Mouse (Mus musculus) hindbrain, embryonic 12.5 days (tissue): ENCODE results near the gene Zbtb48. TPM values are rescaled to one million over a fixed set of nuclear protein-coding genes. Genes with fewer than 3 reads are reported as not detected.
A peak's percentile ranks its signal among the peaks of the same experiment; 100 is the strongest.

Experiments
- ATAC-seq: fragments of 200-750 bp; cut with Nextera tagmentation; 2 replicates; pipeline ENCODE4 v1.8.0; 2017; ENCODE audit warnings: moderate TSS enrichment; ENCODE audit not compliant: low FRiP score
- H3K27ac ChIP-seq: fragments of 300-500 bp; sonication (generic); 2 replicates; pipeline ENCODE4 v1.5.1; 2016; ENCODE audit warnings: mild to moderate bottlenecking
- H3K27me3 ChIP-seq: fragments of 300-500 bp; sonication (generic); 2 replicates; pipeline ENCODE4 v1.6.1; 2016; ENCODE audit warnings: mild to moderate bottlenecking
- H3K36me3 ChIP-seq: fragments of 300-500 bp; sonication (generic); 2 replicates; pipeline ENCODE4 v1.6.1; 2016; ENCODE audit warnings: mild to moderate bottlenecking
- H3K4me1 ChIP-seq: fragments of 300-500 bp; sonication (generic); 2 replicates; pipeline ENCODE4 v1.6.1; 2016
- H3K4me2 ChIP-seq: fragments of 300-500 bp; sonication (generic); replicated peaks from 2 replicates; pipeline ENCODE4 v1.6.1; 2016; ENCODE audit warnings: mild to moderate bottlenecking
- H3K4me3 ChIP-seq: fragments of 300-500 bp; sonication (generic); 2 replicates; pipeline ENCODE4 v1.5.1; 2016; ENCODE audit warnings: mild to moderate bottlenecking
- H3K9ac ChIP-seq: fragments of 300-500 bp; sonication (generic); 2 replicates; pipeline ENCODE4 v1.6.1; 2016; ENCODE audit warnings: mild to moderate bottlenecking, moderate library complexity
- H3K9me3 ChIP-seq: fragments of 300-500 bp; sonication (generic); replicated peaks from 2 replicates; pipeline ENCODE4 v1.6.1; 2016; ENCODE audit warnings: mild to moderate bottlenecking
- WGBS: fragments of 180-500 bp; shearing (Covaris S2); methylation state at CpG from one replicate; pipeline ENCODE4 v1.1.7; 2016; 5-methylcytosine and 5-hydroxymethylcytosine counted together
- polyA plus RNA-seq: library from polyadenylated mRNA; unstranded; fragments of >200 nt; fragmentation: Nextera tagmentation; extraction: Ambion mirVana; gene quantifications from 2 replicates; pipeline ENCODE4 v1.2.1, GENCODE M21; 2016

Zbtb48 gene
- polyA plus RNA-seq = 20.4 and 25.2 TPM in 2 replicates

DNA sequence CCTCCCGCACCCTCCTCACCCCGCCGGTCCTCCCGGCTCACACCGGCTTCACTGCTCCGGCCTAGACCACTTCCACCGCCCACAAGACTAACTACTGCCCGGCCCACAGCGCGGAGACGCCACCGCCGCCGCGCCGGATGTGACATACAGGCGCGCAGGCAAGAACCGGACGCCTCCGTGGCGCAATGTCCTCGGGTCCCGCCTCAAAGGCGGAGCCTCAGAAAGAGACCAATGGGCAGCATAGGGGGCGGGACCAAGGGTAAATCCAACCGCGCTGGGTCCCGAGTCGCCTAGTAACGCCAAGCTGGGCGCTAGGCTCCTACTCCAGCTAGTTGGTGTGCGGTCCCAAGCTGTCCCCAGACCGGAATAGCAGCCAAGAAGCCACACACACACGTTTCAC, at the start of gene Zbtb48:
Gene Zbtb48 (minus strand): TSS at position 148 of the 400 bp plus-strand sequence.
- peaks cover 25% of the 10 kb centered on the region for H3K36me3 ChIP-seq
- H3K27ac ChIP-seq = peak within 1 kb of the TSS; percentile 72
- WGBS = 0% methylated on average over 35 of the region's 35 CpGs
- peak within 1 kb of the TSS; percentile 83 for H3K9ac ChIP-seq
- H3K4me1 ChIP-seq = peaks cover 43% of the 10 kb centered on the region
- peak within 1 kb of the TSS; percentile 99 for H3K4me2 ChIP-seq
- peak within 1 kb of the TSS; percentile 82 for H3K4me3 ChIP-seq
- H3K27me3 ChIP-seq = peaks cover 9% of the 10 kb centered on the region; the same call in 1 of the 2 replicates
- peak; percentile 98 for ATAC-seq
- H3K9me3 ChIP-seq = no peaks in the 10 kb centered on the region

- no peak overlapping the region for H3K4me3 ChIP-seq
- no peak overlapping the region for H3K9ac ChIP-seq
- no peak for ATAC-seq
- H3K27ac ChIP-seq = no peak overlapping the region
- no peaks in the 10 kb centered on the region for H3K9me3 ChIP-seq
- 85% methylated on average over 9 of the region's 9 CpGs for WGBS
- no peak overlapping the region for H3K4me2 ChIP-seq
- H3K4me1 ChIP-seq = peaks cover 15% of the 10 kb centered on the region
- no peaks in the 10 kb centered on the region for H3K27me3 ChIP-seq
- no peaks in the 10 kb centered on the region for H3K36me3 ChIP-seq
These were observed 49.7 kb upstream of the Zbtb48 start for GRCm38 (mm10) chr4:152077191-152077590.

GRCm38 (mm10) chr4:152074548-152074947, 47.1 kb upstream of the Zbtb48 start:
- 81% methylated on average over 9 of the region's 9 CpGs for WGBS
- Histone ChIP-seq H3K4me3 (no peak overlapping the region), H3K27me3 (no peaks in the 10 kb centered on the region), H3K36me3 (no peaks in the 10 kb centered on the region), H3K9me3 (no peaks in the 10 kb centered on the region), H3K4me2 (no peak overlapping the region), H3K9ac (no peak overlapping the region), H3K4me1 (peaks cover 20% of the 10 kb centered on the region), H3K27ac (no peak overlapping the region)
- no peak for ATAC-seq

DNA sequence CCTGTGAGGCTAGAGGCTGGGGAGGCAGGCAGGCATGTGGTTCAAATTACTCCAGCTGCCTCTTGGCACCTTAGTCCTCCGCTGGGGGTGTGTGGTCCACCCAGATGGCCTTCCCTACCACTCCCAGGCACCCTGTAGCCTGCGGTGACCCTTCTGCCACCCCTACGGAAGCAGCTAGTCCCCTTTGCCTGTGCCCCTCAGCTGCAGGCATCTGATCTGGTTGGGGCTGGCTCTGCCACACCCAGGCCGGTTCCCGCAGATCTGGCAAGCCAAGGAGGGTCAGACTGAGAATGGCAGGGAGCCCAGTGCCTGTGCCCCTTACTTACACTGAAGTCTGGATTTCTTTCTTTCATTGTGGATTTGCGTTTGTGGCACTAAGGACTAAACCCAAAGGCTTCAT, 46.2 kb upstream of the Zbtb48 start:
- Histone ChIP-seq H3K36me3 (no peaks in the 10 kb centered on the region), H3K4me2 (no peak overlapping the region), H3K27ac (no peak overlapping the region), H3K27me3 (no peaks in the 10 kb centered on the region), H3K4me1 (peaks cover 20% of the 10 kb centered on the region), H3K9me3 (no peaks in the 10 kb centered on the region), H3K9ac (no peak overlapping the region), H3K4me3 (no peak overlapping the region)
- WGBS = 91% methylated on average over 6 of the region's 6 CpGs
- no peak for ATAC-seq

DNA sequence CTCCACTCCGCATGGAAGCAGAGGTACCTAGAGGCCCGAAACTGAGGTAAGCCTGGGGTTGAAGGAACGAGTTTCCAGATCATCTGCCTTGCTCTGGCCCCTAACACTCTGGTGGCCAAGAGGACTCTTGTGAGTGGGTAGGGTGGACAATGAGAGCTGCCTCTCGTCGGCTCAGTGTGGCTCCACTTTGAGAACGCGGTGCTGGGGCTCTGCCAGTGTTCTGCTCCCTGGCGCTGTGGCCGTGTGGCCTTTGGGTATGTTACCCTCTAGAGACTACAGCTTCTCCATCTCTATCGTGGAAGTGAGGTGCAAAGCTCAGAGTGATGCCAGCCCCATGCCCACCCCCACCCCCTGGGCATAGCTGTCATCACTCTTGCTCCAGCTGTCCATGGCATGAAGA, 45.2 kb upstream of the Zbtb48 start:
- H3K9me3 ChIP-seq = no peaks in the 10 kb centered on the region

DNA sequence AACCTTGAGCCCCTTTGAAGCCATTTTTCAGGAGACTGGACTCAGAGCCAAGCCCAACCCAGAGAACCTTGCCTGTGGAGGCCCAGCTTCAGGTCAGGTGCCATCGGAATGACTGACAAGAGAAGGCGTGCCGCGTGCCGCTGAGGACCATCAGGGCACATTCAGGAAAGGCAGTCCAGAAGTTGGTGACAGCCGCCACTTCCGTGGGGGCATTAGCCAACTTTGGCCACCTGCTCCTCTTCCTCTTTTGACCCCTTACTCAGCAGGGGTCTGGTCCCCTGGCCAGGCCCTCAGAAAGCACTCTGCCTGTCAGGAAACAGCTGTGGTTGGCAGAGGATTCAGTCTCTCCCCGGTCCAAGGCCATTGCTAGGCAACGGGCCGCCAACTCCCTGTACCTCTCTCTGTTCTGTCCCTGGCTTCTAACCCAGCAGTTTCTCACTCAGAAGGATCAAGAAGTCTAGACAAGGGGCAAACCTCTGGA, 44.7 kb upstream of the Zbtb48 start, which contains the start of gene Plekhg5:
Gene Plekhg5 (plus strand): TSS at position 378 of the 481 bp plus-strand sequence.
- ATAC-seq = no peak
- H3K36me3 ChIP-seq = no peaks in the 10 kb centered on the region
- peak within 1 kb of the TSS; percentile 44; the same call in 1 of the 2 replicates for H3K27ac ChIP-seq
- no peaks in the 10 kb centered on the region for H3K27me3 ChIP-seq
- no peak within 1 kb of the TSS for H3K4me2 ChIP-seq
- no peak within 1 kb of the TSS for H3K4me3 ChIP-seq
- no peak within 1 kb of the TSS for H3K9ac ChIP-seq
- peaks cover 20% of the 10 kb centered on the region for H3K4me1 ChIP-seq
- H3K9me3 ChIP-seq = no peaks in the 10 kb centered on the region
- WGBS = 50% methylated on average over 10 of the region's 10 CpGs

More for the DNA sequence above, 45.2 kb upstream of the Zbtb48 start:
- Histone ChIP-seq H3K4me2 (no peak overlapping the region), H3K4me3 (no peak overlapping the region), H3K9ac (no peak overlapping the region), H3K4me1 (peaks cover 20% of the 10 kb centered on the region), H3K27me3 (no peaks in the 10 kb centered on the region), H3K27ac (no peak overlapping the region), H3K36me3 (no peaks in the 10 kb centered on the region)
- WGBS = 63% methylated on average over 10 of the region's 10 CpGs
- ATAC-seq = no peak

DNA sequence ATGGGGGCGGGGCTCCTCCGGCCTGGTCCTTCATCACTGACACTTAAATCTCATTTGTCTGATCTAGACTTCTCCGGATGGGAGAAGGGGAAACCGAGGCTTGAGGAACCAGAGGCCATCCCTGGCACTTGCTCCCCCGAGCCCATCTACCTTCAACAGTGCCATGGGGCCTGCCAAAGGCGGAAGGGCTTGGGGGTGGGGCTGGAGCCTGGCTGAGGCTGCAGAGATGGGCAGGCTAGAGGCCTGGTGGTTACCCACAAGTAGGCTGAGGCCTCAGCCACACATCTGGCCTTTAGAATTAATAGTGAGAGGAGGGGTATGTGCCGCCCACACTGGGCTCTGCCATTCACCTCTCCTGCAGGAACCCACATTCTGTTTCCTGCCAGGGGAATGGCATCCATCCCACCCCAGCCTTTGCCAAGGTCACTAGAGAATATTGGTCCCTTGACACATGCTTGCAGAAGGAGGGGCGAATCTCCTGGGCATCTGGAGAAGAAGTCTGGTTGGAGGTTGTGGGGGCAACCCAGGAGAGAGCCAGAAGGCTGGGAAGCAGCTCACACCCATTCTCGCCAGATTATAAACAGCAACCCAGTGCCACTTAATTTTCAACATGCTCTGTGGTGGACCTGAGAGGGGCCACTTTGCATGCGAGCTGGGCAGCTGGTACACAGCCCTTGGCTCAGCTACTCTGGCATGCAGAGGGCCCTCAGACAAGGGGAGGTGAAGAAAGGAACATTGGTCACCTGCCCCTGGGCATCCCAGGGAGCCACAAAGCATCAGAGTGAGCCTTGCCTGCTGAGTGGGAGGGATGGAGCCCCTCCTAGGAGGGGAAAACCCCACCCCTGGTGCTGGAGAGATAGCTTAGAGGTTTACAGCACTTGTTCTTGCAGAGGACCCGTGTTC, 43.3 kb upstream of the Zbtb48 start:
- Histone ChIP-seq H3K9ac (no peak overlapping the region), H3K36me3 (no peaks in the 10 kb centered on the region), H3K27ac (no peak overlapping the region), H3K27me3 (no peaks in the 10 kb centered on the region), H3K9me3 (no peaks in the 10 kb centered on the region), H3K4me1 (peaks cover 20% of the 10 kb centered on the region), H3K4me2 (no peak overlapping the region), H3K4me3 (no peak overlapping the region)
- WGBS = 79% methylated on average over 11 of the region's 11 CpGs
- no peak for ATAC-seq

GRCm38 (mm10) chr4:152069245-152069644, 41.8 kb upstream of the Zbtb48 start:
- H3K27me3 ChIP-seq = no peaks in the 10 kb centered on the region
- H3K4me2 ChIP-seq = no peak overlapping the region
- peaks cover 17% of the 10 kb centered on the region for H3K4me1 ChIP-seq
- H3K9me3 ChIP-seq = no peaks in the 10 kb centered on the region
- no peak overlapping the region for H3K4me3 ChIP-seq
- no peak overlapping the region for H3K27ac ChIP-seq
- 85% methylated on average over 3 of the region's 3 CpGs for WGBS
- no peak overlapping the region for H3K9ac ChIP-seq
- ATAC-seq = no peak
- H3K36me3 ChIP-seq = no peaks in the 10 kb centered on the region

DNA sequence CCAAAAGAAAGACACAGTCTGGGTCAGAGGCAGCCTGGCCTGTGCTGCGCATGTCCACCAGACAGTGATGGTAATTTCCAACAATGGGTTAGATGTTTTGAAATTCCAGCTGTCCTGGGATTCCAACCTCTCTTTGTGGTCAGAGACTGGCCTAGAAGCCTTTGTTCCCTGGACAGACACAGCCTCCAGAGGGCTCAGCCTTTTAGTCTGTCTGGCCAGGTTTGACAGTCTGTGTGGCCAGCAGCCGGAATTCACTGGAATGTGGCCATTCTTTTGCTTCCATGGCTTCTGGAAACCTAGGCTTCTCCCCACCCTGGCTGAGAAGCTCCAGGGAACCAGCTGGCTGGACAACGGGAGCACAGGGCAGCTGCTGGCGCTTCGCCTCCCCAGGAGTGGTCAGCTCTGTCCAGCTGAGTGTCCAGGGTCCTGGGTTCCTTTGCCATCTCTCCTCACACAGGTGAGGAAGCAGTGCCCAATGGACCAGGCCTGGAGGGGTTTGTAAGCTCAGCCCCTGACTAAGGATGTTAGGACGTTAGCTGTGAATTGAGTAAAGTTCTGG, 40.8 kb upstream of the Zbtb48 start:
- H3K27ac ChIP-seq = no peak overlapping the region
- H3K9me3 ChIP-seq = no peaks in the 10 kb centered on the region
- no peak overlapping the region for H3K4me3 ChIP-seq
- H3K4me1 ChIP-seq = peaks cover 12% of the 10 kb centered on the region
- H3K9ac ChIP-seq = no peak overlapping the region
- 61% methylated on average over 6 of the region's 6 CpGs for WGBS
- 0 out of 2 replicates have a peak, but pooled peaks cover 2% of the 10 kb centered on the region for H3K36me3 ChIP-seq
- no peak for ATAC-seq
- H3K27me3 ChIP-seq = no peaks in the 10 kb centered on the region
- no peak overlapping the region for H3K4me2 ChIP-seq

GRCm38 (mm10) chr4:152067280-152067679, 39.8 kb upstream of the Zbtb48 start:
- Histone ChIP-seq H3K9ac (no peak overlapping the region), H3K9me3 (no peaks in the 10 kb centered on the region), H3K27ac (no peak overlapping the region), H3K27me3 (no peaks in the 10 kb centered on the region), H3K36me3 (0 out of 2 replicates have a peak, but pooled peaks cover 6% of the 10 kb centered on the region), H3K4me1 (peaks cover 5% of the 10 kb centered on the region), H3K4me2 (no peak overlapping the region), H3K4me3 (no peak overlapping the region)
- no peak for ATAC-seq

DNA sequence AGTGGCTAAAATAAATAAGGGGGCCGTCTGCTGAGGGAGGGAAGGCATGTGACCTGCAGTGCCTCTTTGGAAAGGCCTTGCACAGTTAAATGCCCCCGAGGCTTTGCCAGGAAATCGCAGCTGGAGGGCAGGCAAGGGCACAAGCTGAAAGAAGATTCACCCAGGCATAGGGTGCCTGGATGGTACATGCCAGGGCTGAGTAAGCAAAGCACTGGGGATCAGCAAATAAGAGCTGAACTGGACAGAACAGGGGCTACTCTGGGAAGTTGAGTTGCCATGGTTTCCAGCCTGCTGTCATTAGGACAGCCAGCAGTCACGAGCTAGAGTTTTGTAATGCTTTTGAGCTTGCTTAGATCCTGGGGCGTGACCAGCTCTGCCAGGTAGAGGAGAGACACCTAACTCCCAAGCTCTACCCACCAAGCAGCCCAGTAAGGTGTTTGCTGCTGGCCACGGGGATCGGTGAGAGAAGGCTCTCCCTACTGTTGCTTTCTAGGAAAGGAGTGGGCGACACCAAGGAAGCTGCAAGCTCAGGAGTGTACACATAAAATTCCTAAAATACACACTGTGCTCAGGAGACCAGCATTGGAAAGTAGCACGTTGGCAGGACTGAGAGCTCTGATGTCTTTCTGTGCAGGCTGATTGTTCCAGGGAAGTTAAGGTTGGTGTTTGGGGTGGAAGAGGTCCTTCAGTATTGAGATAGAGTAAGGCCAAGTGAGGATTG, 35.1 kb upstream of the Zbtb48 start:
- Histone ChIP-seq H3K9ac (0 out of 2 replicates have a peak overlapping the region, but pooled peaks have one; percentile 13), H3K4me3 (no peak overlapping the region), H3K36me3 (peaks cover 49% of the 10 kb centered on the region), H3K27me3 (no peaks in the 10 kb centered on the region), H3K27ac (0 out of 2 replicates have a peak overlapping the region, but pooled peaks have one; percentile 44), H3K9me3 (no peaks in the 10 kb centered on the region), H3K4me1 (no peaks in the 10 kb centered on the region), H3K4me2 (no peak overlapping the region)
- ATAC-seq = no peak
- WGBS = 74% methylated on average over 9 of the region's 9 CpGs

GRCm38 (mm10) chr4:152044609-152045008, 17.1 kb upstream of the Zbtb48 start:
- Histone ChIP-seq H3K9ac (peak overlapping the region; percentile 18; the same call in 1 of the 2 replicates), H3K27me3 (no peaks in the 10 kb centered on the region), H3K9me3 (no peaks in the 10 kb centered on the region), H3K4me3 (no peak overlapping the region), H3K36me3 (peaks cover 81% of the 10 kb centered on the region), H3K4me2 (no peak overlapping the region), H3K4me1 (peaks cover 15% of the 10 kb centered on the region), H3K27ac (no peak overlapping the region)
- WGBS = 81% methylated on average over 6 of the region's 6 CpGs
- ATAC-seq = no peak
